Mouse (Mus musculus): ENCODE data around the gene Nat8f6.
"Not testable (repeated sequence)": the region's sequence is repeated elsewhere in the genome, so short reads cannot be mapped to it uniquely, and the experiment has no call there.

Gene Nat8f6

GRCm38 (mm10) chr6:85836098-85836497 lies 15.3 kb upstream of the Nat8f6 start:
- not testable (repeated sequence) for DNase-seq (ENCODE audit: low spot score)

- not testable (repeated sequence) for DNase-seq (ENCODE audit: low spot score)
Measured at GRCm38 (mm10) chr6:85835104-85835503, 14.3 kb upstream of the Nat8f6 start.

- not testable (repeated sequence) for DNase-seq (ENCODE audit: low spot score)
Measured at GRCm38 (mm10) chr6:85834504-85835100, 13.8 kb upstream of the Nat8f6 start.

- no peak for DNase-seq (ENCODE audit: low spot score)
Measured at GRCm38 (mm10) chr6:85831796-85832321, 11.1 kb upstream of the Nat8f6 start, which contains the start of gene Nat8. TSS of gene Nat8 (minus strand) at chr6:85832082.

- no peak for DNase-seq (ENCODE audit: low spot score)
Measured at GRCm38 (mm10) chr6:85829462-85829861, 8.7 kb upstream of the Nat8f6 start.

GRCm38 (mm10) chr6:85825886-85826285 lies 5.1 kb upstream of the Nat8f6 start:
- no peak for DNase-seq (ENCODE audit: low spot score)

GRCm38 (mm10) chr6:85823382-85824090 lies 2.8 kb upstream of the Nat8f6 start:
- DNase-seq (ENCODE audit: low spot score), result no peak

- no peak for DNase-seq (ENCODE audit: low spot score)
Measured at GRCm38 (mm10) chr6:85822286-85822685, 1.5 kb upstream of the Nat8f6 start.

- no peak for DNase-seq (ENCODE audit: low spot score)
Measured at GRCm38 (mm10) chr6:85818338-85818737, 2.4 kb downstream of the Nat8f6 start.

- DNase-seq (ENCODE audit: low spot score), result no peak
Measured at GRCm38 (mm10) chr6:85813339-85813738, 7.4 kb downstream of the Nat8f6 start.

- not testable (repeated sequence) for DNase-seq (ENCODE audit: low spot score)
Measured at GRCm38 (mm10) chr6:85810942-85811537, 9.7 kb downstream of the Nat8f6 start.

- not testable (repeated sequence) for DNase-seq (ENCODE audit: low spot score)
Measured at GRCm38 (mm10) chr6:85810514-85810913, 10.2 kb downstream of the Nat8f6 start.

GRCm38 (mm10) chr6:85809784-85810183 lies 11.0 kb downstream of the Nat8f6 start:
- DNase-seq (ENCODE audit: low spot score), result not testable (repeated sequence)

GRCm38 (mm10) chr6:85803180-85803579 lies 17.6 kb downstream of the Nat8f6 start:
- not testable (repeated sequence) for DNase-seq (ENCODE audit: low spot score)

GRCm38 (mm10) chr6:85765532-85765931 lies 55.2 kb downstream of the Nat8f6 start, which contains the start of gene Nat8f3:
TSS of gene Nat8f3 (minus strand) at chr6:85765754.
- not testable (repeated sequence) for DNase-seq (ENCODE audit: low spot score)

GRCm38 (mm10) chr6:85763127-85764070 lies 57.4 kb downstream of the Nat8f6 start:
- not testable (repeated sequence) for DNase-seq (ENCODE audit: low spot score)

- DNase-seq (ENCODE audit: low spot score), result not testable (repeated sequence)
Measured at GRCm38 (mm10) chr6:85762678-85763077, 58.1 kb downstream of the Nat8f6 start.

Data from spleen, adult 12 weeks (tissue).